Mouse (Mus musculus): Measurements from ENCODE around the gene Saa1. TPM values are rescaled to one million over a fixed set of nuclear protein-coding genes. Genes with fewer than 3 reads are reported as not detected.

Saa1 gene
- polyA plus RNA-seq, 1 experiment from 2014 or later, result 2.3 TPM

- Histone ChIP-seq H3K9ac (ENCODE audit: low read depth, low read length) (peak within 1 kb of the TSS; percentile 89), H3K4me3 (ENCODE audit: low read length) (peak within 1 kb of the TSS; percentile 91), H3K36me3 (ENCODE audit: control insufficient read depth, insufficient read depth, low read length) (peaks cover 26% of the 10 kb centered on the region), H3K4me2 (replicated peaks; ENCODE audit: low read depth, low read length) (peak within 1 kb of the TSS; percentile 52), H3K4me1 (ENCODE audit: control insufficient read depth, insufficient read depth, low read length) (0 out of 2 replicates have a peak, but pooled peaks cover 3% of the 10 kb centered on the region), H3K27me3 (ENCODE audit: control insufficient read depth, insufficient read depth, low read length) (no peaks in the 10 kb centered on the region), H3K27ac (ENCODE audit: low read depth, low read length) (peak within 1 kb of the TSS; percentile 78), H3K9me3 (ENCODE audit: control insufficient read depth, low read length) (no peaks in the 10 kb centered on the region)
- 0% methylated on average over 38 of the region's 38 CpGs for WGBS
- ATAC-seq (ENCODE audit: low FRiP score, low TSS enrichment), result peak; percentile 99
These were observed 32.4 kb downstream of the Saa1 start, which contains the start of gene Saal1 for GRCm38 (mm10) chr7:46710390-46710844. Gene Saal1 (minus strand): TSS chr7:46710680.

- H3K9ac ChIP-seq (ENCODE audit: low read depth, low read length), result no peak overlapping the region
- no peak overlapping the region for H3K4me3 ChIP-seq (ENCODE audit: low read length)
- H3K4me2 ChIP-seq (replicated peaks; ENCODE audit: low read depth, low read length), result no peak overlapping the region
- H3K36me3 ChIP-seq (ENCODE audit: control insufficient read depth, insufficient read depth, low read length), result peaks cover 90% of the 10 kb centered on the region
- H3K27ac ChIP-seq (ENCODE audit: low read depth, low read length), result no peak overlapping the region
- no peaks in the 10 kb centered on the region for H3K9me3 ChIP-seq (ENCODE audit: control insufficient read depth, low read length)
- 90% methylated on average over 6 of the region's 6 CpGs for WGBS
- no peaks in the 10 kb centered on the region for H3K4me1 ChIP-seq (ENCODE audit: control insufficient read depth, insufficient read depth, low read length)
- ATAC-seq (ENCODE audit: low FRiP score, low TSS enrichment), result no peak
- H3K27me3 ChIP-seq (ENCODE audit: control insufficient read depth, insufficient read depth, low read length), result no peaks in the 10 kb centered on the region
These were observed 42.2 kb downstream of the Saa1 start for GRCm38 (mm10) chr7:46700521-46701025.

GRCm38 (mm10) chr7:46696754-46697153 lies 46.0 kb downstream of the Saa1 start:
- no peaks in the 10 kb centered on the region for H3K27me3 ChIP-seq (ENCODE audit: control insufficient read depth, insufficient read depth, low read length)
- no peaks in the 10 kb centered on the region for H3K4me1 ChIP-seq (ENCODE audit: control insufficient read depth, insufficient read depth, low read length)
- no peak overlapping the region for H3K4me2 ChIP-seq (replicated peaks; ENCODE audit: low read depth, low read length)
- no peak for ATAC-seq (ENCODE audit: low FRiP score, low TSS enrichment)
- H3K9ac ChIP-seq (ENCODE audit: low read depth, low read length), result no peak overlapping the region
- peaks cover 71% of the 10 kb centered on the region for H3K36me3 ChIP-seq (ENCODE audit: control insufficient read depth, insufficient read depth, low read length)
- H3K4me3 ChIP-seq (ENCODE audit: low read length), result no peak overlapping the region
- WGBS, result 89% methylated on average over 1 of the region's 1 CpGs
- no peak overlapping the region for H3K27ac ChIP-seq (ENCODE audit: low read depth, low read length)
- no peaks in the 10 kb centered on the region for H3K9me3 ChIP-seq (ENCODE audit: control insufficient read depth, low read length)

Other genes with a start within 250 kb of the Saa1 start
- gene Sergef, start 103.2 kb downstream of the Saa1 start, polyA plus RNA-seq (2014; fragmentation: Nextera tagmentation; extraction: Ambion mirVana), result 10.9 and 15.7 TPM in 2 replicates
- gene Tph1, start 70.4 kb downstream of the Saa1 start, polyA plus RNA-seq (2014; fragmentation: Nextera tagmentation; extraction: Ambion mirVana), result 0.86 and 1.1 TPM in 2 replicates
- gene Saal1, start 32.3 kb downstream of the Saa1 start, polyA plus RNA-seq (2014; fragmentation: Nextera tagmentation; extraction: Ambion mirVana), result 33.6 and 37.9 TPM in 2 replicates
- gene Saa3, start 27.3 kb downstream of the Saa1 start, polyA plus RNA-seq (2014; fragmentation: Nextera tagmentation; extraction: Ambion mirVana), result 0.20 TPM in 1 of 2 replicates, not detected in the other
- gene Saa4, start 10.4 kb downstream of the Saa1 start, polyA plus RNA-seq (2014; fragmentation: Nextera tagmentation; extraction: Ambion mirVana), result not detected in 2 replicates
- gene Saa2, start 8.8 kb upstream of the Saa1 start, polyA plus RNA-seq (2014; fragmentation: Nextera tagmentation; extraction: Ambion mirVana), result 0.74 TPM in 1 of 2 replicates, not detected in the other
- 11.1 and 25.6 TPM in 2 replicates for gene Hps5, start 53.1 kb upstream of the Saa1 start, polyA plus RNA-seq (2014; fragmentation: Nextera tagmentation; extraction: Ambion mirVana)
- 37.0 and 43.2 TPM in 2 replicates for gene Gtf2h1, start 53.1 kb upstream of the Saa1 start, polyA plus RNA-seq (2014; fragmentation: Nextera tagmentation; extraction: Ambion mirVana)
- 1,311 and 1,396 TPM in 2 replicates for gene Ldha, start 98.5 kb upstream of the Saa1 start, polyA plus RNA-seq (2014; fragmentation: Nextera tagmentation; extraction: Ambion mirVana)
- not detected in 2 replicates for gene Ldhc, start 118.2 kb upstream of the Saa1 start, polyA plus RNA-seq (2014; fragmentation: Nextera tagmentation; extraction: Ambion mirVana)
- gene Tsg101, start 177.0 kb upstream of the Saa1 start, polyA plus RNA-seq (2014; fragmentation: Nextera tagmentation; extraction: Ambion mirVana), result 183 and 204 TPM in 2 replicates
- gene Uevld, start 215.5 kb upstream of the Saa1 start, polyA plus RNA-seq (2014; fragmentation: Nextera tagmentation; extraction: Ambion mirVana), result 10.1 and 13.6 TPM in 2 replicates
- not detected in 2 replicates for gene Gm9999, start 240.6 kb upstream of the Saa1 start, polyA plus RNA-seq (2014; fragmentation: Nextera tagmentation; extraction: Ambion mirVana)

Data from kidney, embryonic 14.5 days (tissue).